Mouse (Mus musculus): ENCODE results near the gene Slco6d1.

GRCm38 (mm10) chr1:98522977-98523376, 102.1 kb downstream of the Slco6d1 start:
- TF ChIP-seq CTCF (IDR thresholded peaks at IDR 0.05; ENCODE audit: control insufficient read depth, insufficient read depth, insufficient read length) = no peak
- TF ChIP-seq FOSL1 (IDR thresholded peaks at IDR 0.05; ENCODE audit: insufficient read depth, low read length, poor library complexity, severe bottlenecking) = no peak
- no peak for TF ChIP-seq MAX (IDR thresholded peaks at IDR 0.05)
- TF ChIP-seq USF1 (IDR thresholded peaks at IDR 0.05; ENCODE audit: low read depth) = no peak
- no peak for TF ChIP-seq CEBPB (IDR thresholded peaks at IDR 0.05; ENCODE audit: low read depth)
- TF ChIP-seq MYOG (IDR thresholded peaks at IDR 0.05; ENCODE audit: control insufficient read depth, extremely low read depth, insufficient read length) = no peak
- no peak for TF ChIP-seq MYOD1 (IDR thresholded peaks at IDR 0.05; ENCODE audit: control insufficient read depth, insufficient read length, low read depth)
